Mouse (Mus musculus) testis, adult 2 months (tissue): ENCODE results near the gene Prph.

Experiments used
- CTCF ChIP-seq: fragments of 200-500 bp; IDR thresholded peaks from 2 replicates; pipeline ENCODE4 v1.5.1; 2012; ENCODE audit warnings: low read depth, mild to moderate bottlenecking, inconsistent platforms, low read length, moderate library complexity; ENCODE audit not compliant: control insufficient read depth, insufficient read depth, insufficient replicate concordance
- POLR2A ChIP-seq: fragments of 200-500 bp; IDR thresholded peaks from 2 replicates; pipeline ENCODE4 v1.6.1; 2012; ENCODE audit warnings: low read depth, mild to moderate bottlenecking, inconsistent platforms, low read length, moderate library complexity; ENCODE audit not compliant: control insufficient read depth

- TF ChIP-seq CTCF (no peak), POLR2A (peak; percentile 86)
Measured at GRCm38 (mm10) chr15:99074600-99075333, 19.8 kb downstream of the Prph start.
